Mouse (Mus musculus) embryonic stem cell, embryonic (primary cell): ENCODE data around the gene Plac1.

Experiments used
- CTCF ChIA-PET, 4 experiments: fragments of 300-600 bp in 2 of 4; fragments of 350-600 bp in 2 of 4; sonication (Branson Sonifier 250); formaldehyde crosslinking; loops; one replicate each; lab custom pipeline; 2022; ENCODE audit warnings: inconsistent platforms in 2 of 4; lab: Charles Lee
- POLR2A ChIA-PET, 4 experiments: fragments of 300-600 bp in 2 of 4; fragments of 350-600 bp in 2 of 4; sonication (Branson Sonifier 250); formaldehyde crosslinking; loops; one replicate each; lab custom pipeline; 2022; ENCODE audit warnings: antibody characterized with exemption in 4 of 4, inconsistent platforms in 1 of 4; lab: Charles Lee

The Plac1 gene

DNA sequence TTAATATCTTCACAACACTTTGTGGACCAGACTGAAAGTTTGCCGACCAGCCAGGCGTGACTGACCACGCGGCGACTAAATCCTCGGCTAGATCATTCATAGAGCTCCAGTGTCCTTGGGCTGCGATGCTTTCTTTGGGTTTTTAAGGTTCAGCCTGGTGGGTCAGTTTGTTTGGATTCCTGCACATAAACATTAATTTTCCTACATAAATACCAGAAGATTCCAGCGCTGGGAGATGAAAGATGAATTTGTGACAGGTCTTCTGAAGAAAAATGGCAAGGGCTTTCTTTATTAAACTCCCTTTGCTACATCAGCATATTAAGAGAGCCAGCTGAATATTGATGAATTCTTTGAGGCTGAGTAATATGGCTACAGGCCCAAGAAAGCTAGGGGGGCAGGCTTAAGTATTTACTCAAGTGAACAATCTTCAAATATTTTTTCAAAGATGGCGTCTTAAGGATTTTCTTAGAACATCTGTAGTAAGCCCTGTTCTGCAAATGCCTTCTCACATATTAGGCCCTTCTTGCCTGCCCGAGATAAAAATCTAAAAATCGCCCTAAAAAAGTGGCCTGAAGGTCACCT is 180.4 kb downstream of the Plac1 start:
- POLR2A ChIA-PET, result interaction anchor here in 1 of 4 experiments (1.0 kb wide), 1 partner anchor 9 kb away, joined by 4 read pairs; no protein-coding TSS in a partner anchor

GRCm38 (mm10) chrX:53058459-53059280 is 181.2 kb downstream of the Plac1 start:
- CTCF ChIA-PET, result interaction anchor here in 2 of 4 experiments (0.6 to 0.7 kb wide), 2 partner anchors 12 to 34 kb away, joined by 3 read pairs; no protein-coding TSS in a partner anchor
- POLR2A ChIA-PET, result interaction anchor here in 1 of 4 experiments (1.0 kb wide), 1 partner anchor 8 kb away, joined by 4 read pairs; no protein-coding TSS in a partner anchor

More for the DNA sequence above, 180.4 kb downstream of the Plac1 start:
- CTCF ChIA-PET, result interaction anchor here in 1 of 4 experiments (0.6 kb wide), 1 partner anchor 11 kb away, joined by 3 read pairs; no protein-coding TSS in a partner anchor

DNA sequence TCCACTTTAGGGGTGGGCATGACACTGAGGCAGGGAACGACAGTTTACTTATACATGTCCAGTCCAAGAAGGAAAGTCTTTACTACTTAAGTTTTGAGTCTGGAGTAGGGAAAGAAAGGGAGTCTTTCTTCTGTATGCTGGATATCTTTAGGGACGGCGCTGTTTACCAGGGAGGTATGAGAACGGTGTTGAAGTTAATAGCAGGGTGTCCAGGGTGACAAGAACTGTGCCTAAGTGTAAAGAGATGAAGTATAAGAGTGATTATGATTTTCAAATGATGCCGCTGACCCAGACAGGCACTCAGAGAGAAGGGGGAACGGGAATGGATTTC is 182.2 kb downstream of the Plac1 start:
- ChIA-PET POLR2A (no interaction called here), CTCF (interaction anchor here in 2 of 4 experiments (0.6 to 1.3 kb wide), 2 partner anchors 43 to 180 kb away, joined by 3 read pairs; no protein-coding TSS in a partner anchor)

DNA sequence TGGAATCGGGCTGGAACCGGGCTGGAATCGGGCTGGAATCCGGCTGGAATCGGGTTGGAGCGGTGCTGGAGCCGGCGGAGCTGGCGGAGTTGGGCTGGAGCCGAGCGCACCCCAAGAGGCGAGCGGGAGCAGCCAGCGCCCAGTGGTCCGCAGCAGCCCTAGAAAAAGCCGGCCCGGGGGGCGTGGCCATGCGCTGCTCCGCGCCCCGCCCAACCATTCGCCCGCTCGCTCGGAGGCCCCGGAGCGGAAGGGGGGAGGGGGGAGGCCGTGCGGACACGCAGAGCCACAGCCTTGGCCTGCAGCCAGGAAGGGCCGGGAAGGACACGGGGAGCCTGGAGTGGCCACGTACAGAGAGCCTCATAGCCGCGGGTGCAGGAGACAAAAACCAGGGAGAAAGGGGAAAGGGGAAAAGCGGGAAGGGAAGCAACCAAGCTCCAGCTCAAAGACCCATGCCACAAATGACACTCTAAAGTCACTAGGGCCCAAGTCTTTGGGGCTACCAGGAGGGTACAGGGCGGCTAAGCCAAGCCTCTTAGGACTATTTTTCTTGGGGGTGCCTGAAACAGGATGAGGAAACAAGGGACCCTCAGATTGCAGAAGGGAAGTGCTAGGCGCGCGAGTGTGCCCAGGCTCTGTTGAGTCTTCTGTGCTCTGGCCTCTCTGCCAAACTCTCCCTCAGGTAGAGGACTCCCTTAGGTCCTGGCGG is 182.7 kb downstream of the Plac1 start:
- ChIA-PET POLR2A (no interaction called here), CTCF (interaction anchor here in 2 of 4 experiments (0.6 to 1.3 kb wide), 2 partner anchors 99 to 181 kb away, joined by 3 read pairs; no protein-coding TSS in a partner anchor)

GRCm38 (mm10) chrX:53056627-53057026 is 183.3 kb downstream of the Plac1 start:
- CTCF ChIA-PET, result interaction anchor here in 1 of 4 experiments (1.3 kb wide), 1 partner anchor 181 kb away, joined by 3 read pairs; no protein-coding TSS in a partner anchor

GRCm38 (mm10) chrX:53055771-53056170 is 184.1 kb downstream of the Plac1 start:
- POLR2A ChIA-PET, result no interaction called here
- CTCF ChIA-PET, result no interaction called here

More at GRCm38 (mm10) chrX:53056627-53057026, 183.3 kb downstream of the Plac1 start:
- POLR2A ChIA-PET, result no interaction called here

DNA sequence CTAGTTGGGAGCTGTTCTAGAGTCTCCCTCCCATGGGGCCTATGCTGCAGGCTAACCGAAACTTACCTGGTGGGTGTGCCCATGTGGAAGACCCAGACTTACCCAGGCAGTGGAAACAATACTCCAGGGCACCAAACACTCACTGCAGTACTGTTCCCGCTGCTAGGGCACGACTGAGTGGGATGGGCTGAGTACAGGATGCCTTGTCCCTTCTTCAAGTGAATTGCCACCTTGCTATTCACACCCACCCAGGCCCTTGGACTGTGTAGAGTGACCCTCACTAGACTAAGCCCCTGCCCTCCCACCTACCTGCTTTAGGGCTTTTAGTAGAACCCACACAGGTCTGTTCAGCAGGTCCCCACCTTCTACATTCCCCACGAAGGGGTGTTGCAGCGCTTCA is 186.0 kb downstream of the Plac1 start:
- ChIA-PET CTCF (no interaction called here), POLR2A (no interaction called here)

DNA sequence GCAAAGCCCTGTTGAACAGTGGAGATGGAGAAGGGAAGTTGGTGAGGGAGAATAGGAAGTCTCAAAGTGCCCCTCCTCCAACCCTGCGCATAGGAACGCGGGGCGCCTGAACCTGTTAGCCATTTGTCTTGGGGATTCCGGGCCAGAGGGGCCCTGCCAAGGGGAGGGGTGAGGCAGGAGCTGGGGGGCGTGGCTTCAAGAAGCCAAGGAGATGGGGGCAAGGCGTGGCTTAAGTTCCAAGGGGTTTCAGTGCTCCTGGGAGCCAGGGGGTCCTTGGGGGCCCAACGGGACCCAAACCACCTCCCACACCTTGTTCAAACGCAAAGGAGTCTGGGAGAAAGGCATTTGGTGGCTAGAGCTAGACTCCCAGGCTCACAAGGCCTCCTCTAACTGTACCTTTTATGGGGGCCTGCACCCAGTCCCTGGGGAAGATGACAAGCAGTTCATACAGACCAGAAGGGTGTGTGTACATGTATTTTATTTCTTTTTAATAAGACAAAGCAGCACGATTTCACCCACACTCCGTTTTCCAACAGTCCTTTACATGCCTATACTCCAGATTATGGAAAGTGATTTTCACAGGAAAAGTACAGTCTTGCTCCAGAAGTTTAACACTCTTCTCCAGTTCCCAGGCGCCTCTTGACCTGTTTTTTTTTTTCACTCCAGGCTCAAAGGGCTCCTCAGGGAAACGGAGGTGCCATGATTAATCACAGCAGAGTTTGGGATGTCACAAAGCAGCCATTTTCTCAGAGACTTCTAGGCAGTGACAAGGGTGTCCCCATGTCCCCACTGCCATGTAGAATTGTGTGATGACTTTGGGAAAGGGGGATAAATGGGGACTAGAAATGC is 187.0 kb downstream of the Plac1 start:
- ChIA-PET CTCF (no interaction called here), POLR2A (interaction anchor here in 2 of 4 experiments (0.6 to 0.7 kb wide), 2 partner anchors 155 to 1848 kb away, joined by 3 to 4 read pairs; no protein-coding TSS in a partner anchor)

GRCm38 (mm10) chrX:53050353-53050752 is 189.6 kb downstream of the Plac1 start:
- ChIA-PET CTCF (no interaction called here), POLR2A (interaction anchor here in 2 of 4 experiments (0.7 to 0.8 kb wide), 2 partner anchors 9 to 60 kb away, joined by 3 to 4 read pairs; no protein-coding TSS in a partner anchor)

DNA sequence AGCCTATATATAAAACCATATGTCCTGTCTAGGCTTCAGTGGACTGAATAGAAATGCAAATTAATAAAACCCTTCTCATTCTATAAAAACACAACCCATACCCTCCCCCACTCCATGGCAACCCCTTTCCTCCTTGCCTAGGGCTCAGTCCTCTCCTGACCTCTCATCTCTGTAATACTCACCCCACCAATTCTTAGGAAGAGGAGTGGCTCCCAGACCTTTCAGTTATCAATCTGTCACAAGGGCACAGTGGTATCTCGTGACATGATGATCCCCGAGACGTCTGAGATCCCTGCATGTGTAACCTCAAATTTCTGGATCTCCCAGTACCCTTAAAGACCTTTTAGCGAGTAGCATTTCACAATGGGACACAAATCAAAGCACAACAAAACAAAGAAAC is 190.7 kb downstream of the Plac1 start:
- POLR2A ChIA-PET, result no interaction called here
- CTCF ChIA-PET, result no interaction called here

- ChIA-PET CTCF (no interaction called here), POLR2A (no interaction called here)
Measured at GRCm38 (mm10) chrX:53046911-53047310, 193.0 kb downstream of the Plac1 start.

- CTCF ChIA-PET, result no interaction called here
Measured at GRCm38 (mm10) chrX:53046033-53046432, 193.9 kb downstream of the Plac1 start.

DNA sequence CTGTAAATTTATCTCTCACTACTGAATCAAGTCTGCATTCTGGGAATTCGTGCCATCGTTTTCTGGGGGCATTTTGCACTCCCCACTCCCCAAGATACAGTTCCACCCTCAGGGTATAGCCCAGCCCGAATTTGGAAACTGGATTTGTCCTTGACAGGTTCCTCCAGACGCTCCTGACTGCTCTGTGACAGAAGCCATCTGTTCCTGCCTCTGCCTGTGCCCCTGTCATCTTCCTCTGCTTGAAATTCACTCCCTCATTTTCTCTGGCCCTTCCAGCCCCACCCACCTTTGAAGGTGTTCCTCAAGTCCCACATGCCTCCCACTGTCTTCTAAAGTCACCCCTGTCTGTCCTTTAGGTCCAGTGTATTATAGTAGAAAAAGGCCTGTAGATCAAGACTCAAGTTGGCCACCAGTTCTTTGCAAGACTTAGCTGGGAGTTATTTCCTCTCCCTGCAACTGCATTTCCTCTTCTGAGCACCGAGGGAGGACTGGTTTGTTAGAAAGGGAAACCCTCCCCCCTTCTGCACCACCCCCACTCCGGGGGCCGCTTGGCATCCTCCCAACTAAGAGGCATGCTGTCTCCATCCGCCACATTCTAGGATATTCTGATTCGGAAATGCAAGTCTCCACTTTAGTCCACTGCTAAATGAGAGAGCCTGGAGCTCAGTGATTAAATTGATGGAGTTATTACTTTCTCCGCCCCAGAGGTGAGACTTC is 194.6 kb downstream of the Plac1 start:
- ChIA-PET POLR2A (no interaction called here), CTCF (no interaction called here)

More at GRCm38 (mm10) chrX:53046033-53046432, 193.9 kb downstream of the Plac1 start:
- POLR2A ChIA-PET, result no interaction called here

DNA sequence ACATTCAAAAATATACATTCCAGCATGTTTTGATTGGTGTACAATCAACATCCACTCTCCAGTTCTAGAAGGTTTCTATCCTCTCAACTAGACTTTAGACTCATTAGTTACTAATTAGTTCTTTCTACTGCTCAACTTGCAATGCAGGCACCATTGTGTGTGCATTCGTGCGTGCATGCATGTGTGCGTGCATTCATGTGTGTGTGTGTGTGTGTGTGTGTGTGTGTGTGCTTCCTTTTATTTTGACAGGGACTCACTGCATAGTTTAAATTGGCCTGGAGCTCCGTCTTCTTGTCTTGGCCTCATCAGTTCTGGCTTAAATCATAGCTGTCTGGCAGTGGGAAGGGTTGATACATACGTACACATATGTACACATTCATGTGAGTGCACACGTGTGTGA is 198.9 kb downstream of the Plac1 start:
- POLR2A ChIA-PET, result no interaction called here
- CTCF ChIA-PET, result interaction anchor here in 1 of 4 experiments (0.6 kb wide), 1 partner anchor 35 kb away, joined by 3 read pairs; no protein-coding TSS in a partner anchor

- CTCF ChIA-PET, result no interaction called here
- POLR2A ChIA-PET, result no interaction called here
Measured at GRCm38 (mm10) chrX:53040138-53040537, 199.8 kb downstream of the Plac1 start.

DNA sequence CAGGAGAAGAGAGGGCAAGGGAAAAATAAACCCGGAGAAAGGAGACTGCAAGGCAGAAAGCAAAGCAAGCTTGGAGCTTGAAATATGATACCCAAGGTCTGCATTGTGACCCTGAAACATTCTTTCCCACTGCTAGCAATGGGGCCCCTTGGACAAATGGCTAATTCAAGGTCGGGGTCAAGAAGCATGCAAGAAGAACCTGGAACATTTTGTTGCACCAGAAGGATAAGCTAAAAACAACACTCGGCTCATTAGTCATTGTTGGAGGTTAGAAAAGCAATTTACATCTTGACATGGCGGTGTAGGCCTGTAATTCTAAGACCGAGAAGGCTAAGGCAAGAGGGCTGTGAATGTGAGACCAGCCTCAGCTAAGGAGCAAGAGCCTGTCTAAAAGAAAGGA is 200.3 kb downstream of the Plac1 start:
- ChIA-PET POLR2A (no interaction called here), CTCF (no interaction called here)

DNA sequence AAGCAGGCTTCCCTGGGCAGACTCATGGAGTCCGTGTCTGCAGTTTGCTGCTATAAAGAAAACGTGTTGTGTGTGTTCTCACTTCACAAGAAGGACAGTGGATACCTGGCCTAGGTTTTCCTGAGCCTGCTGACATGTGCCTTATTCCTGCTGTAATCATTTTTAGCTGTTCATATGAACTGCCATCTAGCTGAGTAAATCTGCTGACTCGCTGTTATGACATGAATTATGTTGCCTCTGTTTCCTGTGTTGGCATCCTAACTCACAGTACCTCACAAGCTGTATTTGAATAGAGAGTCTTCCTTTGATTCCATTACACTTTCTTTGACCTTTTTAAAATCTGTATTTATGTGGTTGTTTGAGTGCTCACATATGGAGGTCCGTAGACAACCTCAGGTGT is 201.7 kb downstream of the Plac1 start:
- CTCF ChIA-PET, result interaction anchor here in 1 of 4 experiments (0.6 kb wide), 1 partner anchor 143 kb away, joined by 4 read pairs; no protein-coding TSS in a partner anchor
- POLR2A ChIA-PET, result interaction anchor here in 1 of 4 experiments (1.6 kb wide), 1 partner anchor 50 kb away, joined by 4 read pairs; the partner anchor contains the start of gene Hprt
